Mouse (Mus musculus) frontal cortex, adult 2 months (tissue): ENCODE data around the gene H2-Eb2. TPM values are rescaled to one million over a fixed set of nuclear protein-coding genes. Genes with fewer than 3 reads are reported as not detected.
"Not testable (repeated sequence)": the region's sequence is repeated elsewhere in the genome, so short reads cannot be mapped to it uniquely, and the experiment has no call there.

Experiments
- DNase-seq, 2 experiments: peaks; one replicate each; pipeline ENCODE4 v3.0.0; 2022; ENCODE audit warnings: low spot score in 1 of 2; ENCODE audit errors: extremely low spot score in 1 of 2
- polyA plus RNA-seq: library from polyadenylated mRNA; depleted of rRNA; stranded (reverse); fragments of >200 nt; gene quantifications from 2 replicates; pipeline ENCODE4 v1.2.3, GENCODE M21; 2012

The H2-Eb2 gene
- polyA plus RNA-seq, 1 experiment, result not detected

DNA sequence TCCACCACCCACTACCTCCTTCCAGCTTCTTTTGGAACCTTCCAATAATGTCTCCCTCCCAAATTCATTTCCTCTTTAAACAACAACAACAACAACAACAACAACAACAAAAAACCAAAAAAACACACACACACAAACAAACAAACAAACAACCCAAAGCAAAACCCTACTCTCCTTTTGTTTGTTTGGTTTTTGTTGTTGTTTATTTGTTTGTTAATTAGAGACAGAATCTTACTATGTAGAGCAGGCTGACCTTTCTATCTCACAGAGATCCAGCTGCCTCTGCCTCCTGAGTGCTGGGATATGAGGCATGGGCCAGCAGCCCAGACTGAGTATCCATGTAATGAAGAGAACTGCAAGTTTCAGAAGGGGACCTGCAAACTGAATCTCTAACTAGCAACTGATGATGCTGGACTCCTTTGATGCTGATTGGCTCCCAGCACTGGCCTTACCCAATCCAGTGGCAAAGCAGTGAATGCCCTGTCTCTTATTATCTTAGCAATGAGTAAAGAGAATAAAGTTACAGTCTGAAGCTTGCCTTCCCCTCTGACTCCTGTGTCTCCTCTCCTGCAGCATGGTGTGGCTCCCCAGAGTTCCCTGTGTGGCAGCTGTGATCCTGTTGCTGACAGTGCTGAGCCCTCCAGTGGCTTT is 20.0 kb upstream of the H2-Eb2 start, which contains the start of gene H2-Eb1:
Gene H2-Eb1, plus strand, starts transcription at position 488 of the 651 bp plus-strand sequence.
- peak; percentile 89 to 96 for DNase-seq

DNA sequence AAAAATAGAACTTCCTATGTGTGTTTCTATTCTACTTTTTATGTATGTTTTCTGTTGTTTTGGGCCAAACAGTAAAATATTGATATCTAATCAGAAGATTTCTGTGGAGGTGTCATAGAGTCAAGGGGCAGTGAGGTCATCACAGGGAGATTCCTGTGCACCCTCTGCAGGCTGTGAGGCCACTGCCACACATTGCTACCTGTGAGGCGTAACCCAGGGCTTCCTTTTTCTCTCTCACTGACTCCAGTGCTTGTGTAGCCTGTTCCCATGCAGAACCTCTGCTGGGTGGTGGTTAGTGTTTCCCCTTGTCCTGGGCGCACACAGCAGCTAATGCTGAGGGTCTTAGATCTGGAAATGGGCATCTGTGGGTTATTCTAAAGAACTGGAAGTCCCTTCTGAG is 19.1 kb upstream of the H2-Eb2 start:
- no peak for DNase-seq

- DNase-seq, result no peak
Measured at GRCm38 (mm10) chr17:34307216-34307615, 18.2 kb upstream of the H2-Eb2 start.

- no peak for DNase-seq
Measured at GRCm38 (mm10) chr17:34308161-34308560, 17.3 kb upstream of the H2-Eb2 start.

GRCm38 (mm10) chr17:34309225-34309624 is 16.2 kb upstream of the H2-Eb2 start:
- no peak for DNase-seq

DNA sequence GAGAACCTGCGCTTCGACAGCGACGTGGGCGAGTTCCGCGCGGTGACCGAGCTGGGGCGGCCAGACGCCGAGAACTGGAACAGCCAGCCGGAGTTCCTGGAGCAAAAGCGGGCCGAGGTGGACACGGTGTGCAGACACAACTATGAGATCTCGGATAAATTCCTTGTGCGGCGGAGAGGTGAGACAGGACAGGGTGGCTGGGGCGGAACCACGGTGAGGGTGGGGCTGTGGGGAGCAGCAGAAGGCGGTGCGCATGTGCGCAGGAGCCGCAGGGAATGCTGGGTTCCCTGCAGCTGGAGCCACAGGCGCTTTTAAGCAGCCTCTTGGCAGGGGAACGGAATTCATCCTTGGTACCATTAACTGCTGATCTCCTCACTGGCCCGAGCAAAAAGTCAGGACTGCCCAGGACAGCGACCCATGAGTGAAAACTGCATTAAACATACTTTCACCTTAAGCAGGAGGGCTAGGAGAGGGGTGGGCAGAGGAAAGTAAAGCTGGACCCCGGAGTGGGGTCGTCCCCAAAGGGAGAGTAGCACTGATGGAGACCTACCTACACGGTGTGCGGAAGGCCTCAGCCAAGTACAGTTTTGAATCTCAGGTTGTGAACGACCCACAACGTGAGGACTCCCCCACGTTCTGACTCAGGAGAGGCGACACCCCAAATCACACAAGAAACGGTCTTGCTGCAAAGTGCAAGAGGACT is 15.6 kb upstream of the H2-Eb2 start:
- DNase-seq, result peak in 1 of 2 experiments; percentile 80

- DNase-seq, result not testable (repeated sequence)
Measured at GRCm38 (mm10) chr17:34310526-34310925, 14.9 kb upstream of the H2-Eb2 start.

DNA sequence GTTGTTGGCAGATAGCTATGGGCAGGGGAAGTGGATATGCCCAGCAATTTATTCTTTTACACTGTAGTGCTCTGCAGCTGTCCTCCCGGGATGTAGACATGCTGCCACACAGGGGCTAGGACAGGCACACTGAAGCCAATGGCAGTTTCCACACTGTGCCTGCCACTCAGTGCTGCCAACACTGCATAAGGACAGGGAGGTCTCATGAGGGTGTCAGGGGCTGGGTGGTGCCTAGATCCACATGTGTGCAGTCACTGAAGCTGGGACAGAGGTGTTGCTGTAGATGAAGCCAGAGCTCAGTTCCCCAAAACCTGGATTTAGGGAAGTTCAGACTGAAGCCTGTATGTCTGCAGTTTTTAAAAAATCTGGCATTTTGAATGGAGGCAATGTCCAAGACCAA is 13.3 kb upstream of the H2-Eb2 start:
- DNase-seq, result no peak

DNA sequence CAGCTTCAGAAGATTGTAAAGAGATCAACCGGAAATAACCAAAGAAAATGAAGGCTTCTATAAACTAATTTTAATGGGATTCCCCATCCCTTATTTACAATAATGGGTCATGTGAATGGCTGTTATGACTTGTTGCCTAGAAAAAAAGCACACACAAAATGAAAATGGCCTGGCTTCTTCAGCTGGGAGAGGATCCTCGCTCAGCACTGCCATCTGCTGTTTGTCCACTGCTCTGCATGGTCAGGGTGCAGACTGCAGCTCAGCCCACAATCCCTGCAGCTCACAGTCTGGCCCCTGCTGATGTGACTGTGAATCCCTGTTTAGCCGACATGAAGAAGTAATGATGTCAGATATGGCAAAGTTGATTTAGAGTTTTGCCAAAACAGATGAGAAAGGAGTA is 12.1 kb upstream of the H2-Eb2 start:
- DNase-seq, result peak in 1 of 2 experiments; percentile 88

GRCm38 (mm10) chr17:34314286-34314685 is 11.2 kb upstream of the H2-Eb2 start:
- no peak for DNase-seq

- no peak for DNase-seq
Measured at GRCm38 (mm10) chr17:34315512-34315911, 10.0 kb upstream of the H2-Eb2 start.

- no peak for DNase-seq
Measured at GRCm38 (mm10) chr17:34316697-34317096, 8.8 kb upstream of the H2-Eb2 start.

- no peak for DNase-seq
Measured at GRCm38 (mm10) chr17:34317275-34317674, 8.2 kb upstream of the H2-Eb2 start.

DNA sequence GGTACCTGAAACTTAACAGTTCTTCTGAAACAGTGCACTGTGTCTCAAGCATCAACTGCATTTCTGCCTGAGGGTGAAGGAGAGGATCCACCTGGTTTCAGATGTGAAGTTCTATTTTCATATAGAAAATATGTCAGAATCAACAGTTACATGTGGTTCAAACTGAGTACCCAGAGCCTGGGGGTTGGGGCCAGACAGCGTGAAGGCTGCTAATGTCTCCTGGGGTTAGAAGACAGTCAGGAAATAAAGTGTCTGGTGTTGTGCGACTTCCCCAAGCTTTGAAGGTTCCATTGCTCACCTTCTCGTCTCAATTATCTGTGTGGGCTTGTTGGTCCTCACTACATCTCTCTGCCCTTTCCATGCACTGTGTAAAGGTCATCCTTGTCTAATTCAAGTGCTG is 908 bp downstream of the H2-Eb2 start:
- DNase-seq, result no peak

- DNase-seq, result no peak
Measured at GRCm38 (mm10) chr17:34329807-34330206, 4.3 kb downstream of the H2-Eb2 start.

- no peak for DNase-seq
Measured at GRCm38 (mm10) chr17:34331200-34331599, 5.7 kb downstream of the H2-Eb2 start.

- DNase-seq, result no peak
Measured at GRCm38 (mm10) chr17:34340619-34341402, 15.3 kb downstream of the H2-Eb2 start.

DNA sequence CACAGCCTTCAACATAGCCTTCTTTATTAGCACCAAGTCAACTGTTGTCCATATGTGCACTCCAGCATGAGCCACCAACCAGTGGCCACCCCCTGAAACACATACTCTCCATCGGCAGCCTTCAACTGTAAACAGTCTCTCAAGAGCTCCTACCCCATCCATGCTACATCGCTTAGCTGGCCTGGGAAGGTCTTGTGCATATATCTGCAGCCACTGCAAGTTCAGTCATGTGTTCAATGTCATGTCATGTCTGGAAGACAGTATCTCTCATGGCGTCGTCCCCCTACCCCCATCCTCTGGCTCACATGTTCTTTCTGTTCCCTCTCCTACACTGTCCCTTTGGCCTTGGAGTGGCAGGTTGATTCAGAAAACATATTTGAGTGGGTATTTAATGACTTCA is 19.4 kb downstream of the H2-Eb2 start:
- DNase-seq, result no peak

- no peak for DNase-seq
Measured at GRCm38 (mm10) chr17:34345486-34345885, 20.0 kb downstream of the H2-Eb2 start.

GRCm38 (mm10) chr17:34346041-34346440 is 20.6 kb downstream of the H2-Eb2 start:
- no peak for DNase-seq

- peak; percentile 11 to 83 for DNase-seq
Measured at GRCm38 (mm10) chr17:34347606-34348308, 22.3 kb downstream of the H2-Eb2 start.
